Mouse (Mus musculus): ENCODE data around the gene Ism2.

DNA sequence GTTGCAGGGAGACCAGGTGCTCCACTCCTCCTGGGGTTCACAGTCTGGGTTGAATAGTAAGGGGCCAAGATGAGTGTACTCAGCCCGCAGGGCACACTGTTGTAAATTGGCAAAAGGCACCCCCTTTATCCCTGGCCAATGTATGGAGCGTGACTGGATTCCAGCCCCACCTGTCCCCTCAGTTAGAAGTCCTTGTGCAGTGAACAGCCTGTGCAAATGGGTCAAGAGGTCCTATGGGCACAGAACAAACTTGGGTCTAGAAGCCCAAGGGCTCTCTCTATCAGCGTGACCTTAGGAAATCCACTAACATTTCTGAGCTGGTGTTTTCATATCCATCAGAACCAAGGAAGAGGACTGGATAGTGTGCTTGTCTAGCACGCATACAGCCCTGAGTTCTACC is 16.8 kb downstream of the Ism2 start:
- TF ChIP-seq CTCF (IDR thresholded peaks at IDR 0.05; ENCODE audit: control insufficient read depth, insufficient read depth, insufficient replicate concordance, low read depth, low read length) (no peak), POLR2A (IDR thresholded peaks at IDR 0.05; ENCODE audit: control insufficient read depth, low read depth, low read length) (no peak)
